Mouse (Mus musculus) kidney, postnatal 36 days (tissue): ENCODE results near the gene Rsph10b.
"Not testable (repeated sequence)": the region's sequence is repeated elsewhere in the genome, so short reads cannot be mapped to it uniquely, and the experiment has no call there.

ENCODE experiments used
- DNase-seq, 2 experiments: peaks; one replicate each; pipeline ENCODE4 v3.0.0; 2021 to 2022; ENCODE audit warnings: mixed read lengths in 2 of 2

Rsph10b gene

DNA sequence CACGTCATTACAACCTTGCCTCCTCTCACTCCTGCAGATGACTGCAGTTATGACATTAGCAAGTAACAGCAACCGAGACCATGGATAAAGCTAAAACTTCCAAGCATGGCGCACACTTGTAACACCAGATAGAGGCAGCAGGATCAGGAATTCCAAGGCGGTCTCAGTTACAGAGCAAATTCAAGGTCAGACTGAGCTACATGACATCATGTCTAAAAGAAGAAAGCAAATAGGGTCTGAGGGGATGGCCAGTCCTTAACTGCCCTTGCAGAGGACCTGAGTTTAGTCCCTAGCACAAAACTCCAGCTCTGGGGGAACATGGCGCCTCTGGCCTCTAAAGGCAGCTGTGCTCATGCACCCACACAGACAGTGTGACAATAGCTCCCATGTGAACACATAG, 61.0 kb downstream of the Rsph10b start:
- no peak for DNase-seq

DNA sequence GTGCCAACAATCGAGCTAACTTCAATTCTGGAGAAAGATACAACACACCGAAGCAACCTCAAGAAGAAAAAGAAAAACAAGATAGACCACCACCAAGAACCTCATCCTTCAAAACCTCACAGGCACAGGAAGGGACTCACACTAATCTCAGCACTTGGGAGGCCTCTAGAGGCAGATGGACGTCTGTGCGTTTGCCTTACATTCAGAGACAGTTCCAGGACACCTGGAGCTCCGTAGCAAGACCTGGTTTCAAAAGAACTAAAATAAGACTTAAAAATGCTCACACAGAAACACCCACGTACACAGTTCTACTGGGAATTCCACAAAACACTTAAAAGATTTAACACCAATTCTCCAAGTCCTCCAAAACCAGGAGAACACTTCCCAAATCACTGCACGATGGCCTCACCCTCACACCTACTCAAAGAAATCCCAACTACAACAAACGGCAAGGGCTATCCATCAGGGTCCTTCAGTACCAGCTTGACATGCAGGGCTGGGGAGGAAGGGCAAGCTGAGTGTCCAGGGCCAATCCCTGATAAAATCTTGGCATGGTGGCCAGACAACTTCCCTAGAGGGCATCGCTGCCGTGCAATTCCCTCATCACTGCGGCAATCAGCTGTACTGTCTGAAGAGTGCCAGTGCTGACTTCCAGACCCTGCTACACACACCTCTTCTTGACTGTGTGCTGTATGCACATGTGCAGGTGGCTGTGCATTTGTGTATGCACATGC, 62.0 kb downstream of the Rsph10b start:
- no peak for DNase-seq

GRCm38 (mm10) chr5:143999409-143999808, 66.6 kb downstream of the Rsph10b start:
- DNase-seq, result peak in 1 of 2 experiments; percentile 50

GRCm38 (mm10) chr5:144002461-144003192, 69.8 kb downstream of the Rsph10b start:
- DNase-seq, result no peak

- DNase-seq, result not testable (repeated sequence)
These were observed 80.7 kb downstream of the Rsph10b start for GRCm38 (mm10) chr5:144013366-144014134.

DNA sequence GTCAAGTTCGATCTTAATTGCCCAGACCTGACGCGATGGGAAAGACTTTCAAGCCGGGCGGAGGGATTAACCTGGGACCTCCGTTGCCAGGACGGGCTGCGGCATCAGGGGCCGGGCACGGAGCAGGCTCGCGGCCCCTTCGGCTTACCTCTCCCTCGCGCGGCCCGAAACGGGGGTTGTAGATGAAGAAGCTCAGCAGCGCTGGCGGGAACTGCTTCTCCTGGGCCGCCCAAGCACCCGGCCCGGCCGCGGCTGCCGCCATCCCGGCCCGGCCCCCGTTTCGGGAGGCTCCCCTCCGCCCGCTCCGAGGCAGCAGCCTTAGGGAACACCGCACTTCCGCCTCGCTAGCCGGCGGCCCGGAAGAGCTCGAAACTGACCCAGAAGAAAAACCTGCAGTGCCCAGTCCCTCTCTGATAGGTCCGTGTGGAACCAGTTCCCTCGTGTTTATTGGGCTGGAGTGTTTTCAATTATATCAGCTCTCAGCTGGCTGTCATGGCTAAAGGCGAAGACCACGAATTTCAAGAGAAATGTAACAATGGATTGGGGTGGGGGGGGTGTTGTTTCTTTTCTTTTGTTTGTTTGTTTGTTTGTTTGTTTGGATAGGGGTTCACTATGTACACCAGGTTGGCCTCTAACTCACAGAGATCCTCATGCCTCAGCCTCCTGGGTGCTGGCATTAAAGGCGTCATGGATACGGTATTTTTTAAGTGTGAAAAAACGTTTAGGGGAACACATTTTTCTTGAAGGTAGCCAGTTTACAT, 81.9 kb downstream of the Rsph10b start, which contains the start of gene Ccz1:
Ccz1 (minus strand) TSS at position 327 of the 761 bp plus-strand sequence.
- peak; percentile 82 to 85 for DNase-seq

DNA sequence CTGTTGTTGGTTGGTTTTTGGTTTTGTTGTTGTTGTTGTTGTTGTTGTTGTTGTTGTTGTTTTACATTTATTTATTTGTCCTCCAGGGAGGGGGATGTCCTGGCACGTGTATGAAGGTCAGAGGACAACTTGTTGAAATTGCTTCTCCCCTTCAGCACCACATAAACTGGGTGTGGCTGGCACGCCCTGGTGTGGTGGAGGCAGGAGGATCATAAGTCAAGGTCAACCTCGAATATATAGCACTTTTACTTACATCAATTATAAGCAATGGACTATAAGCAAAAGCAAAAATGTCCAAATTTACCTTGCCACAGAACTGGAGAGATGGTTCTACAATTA, 82.4 kb downstream of the Rsph10b start:
- no peak for DNase-seq

GRCm38 (mm10) chr5:144015845-144016244, 83.0 kb downstream of the Rsph10b start:
- no peak for DNase-seq

GRCm38 (mm10) chr5:144026620-144027263, 93.9 kb downstream of the Rsph10b start, which contains the start of gene Ocm:
TSS of gene Ocm (minus strand) at chr5:144026670.
- DNase-seq, result no peak

GRCm38 (mm10) chr5:144032491-144032890, 99.7 kb downstream of the Rsph10b start:
- peak; percentile 24 to 27 for DNase-seq

DNA sequence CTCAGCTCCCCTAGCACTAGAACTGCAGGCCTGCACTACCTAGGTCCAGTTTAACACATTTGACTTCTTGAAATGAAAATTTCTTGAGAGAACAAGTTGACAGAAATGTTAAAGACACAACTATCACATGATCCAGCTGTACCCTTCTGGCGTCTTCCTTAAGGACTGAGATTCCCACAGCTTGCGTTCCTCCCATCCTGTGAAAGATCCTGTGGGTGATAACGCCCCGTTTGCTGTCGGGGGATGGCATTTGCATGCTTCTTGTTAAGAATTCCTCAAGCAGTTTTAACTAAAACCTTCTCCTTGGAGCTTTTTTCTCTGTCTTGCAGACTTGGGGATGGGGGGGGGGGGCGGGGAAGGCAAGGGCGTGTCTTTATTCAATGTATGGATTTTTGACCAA, 101.7 kb downstream of the Rsph10b start:
- no peak for DNase-seq
